Mouse (Mus musculus) left cerebral cortex, postnatal 4 days (tissue): ENCODE data around the gene Hace1. TPM values are rescaled to one million over a fixed set of nuclear protein-coding genes. Genes with fewer than 3 reads are reported as not detected.

Experiments used
- DNase-seq: peaks from one replicate; pipeline ENCODE4 v3.0.0-alpha.2; 2022
- intact Hi-C: fragments of 180-260 bp; cut with DNase I; formaldehyde crosslinking; loops from one replicate; pipeline ENCODE4 v1.15.1; 2025
- microRNA-seq: library from miRNA; unstranded; fragments of <30 nt; microRNA quantifications from one replicate; pipeline ENCODE4 v1.2.0, GENCODE M21; 2022
- total RNA-seq, 2 experiments: library from RNA; stranded (reverse); gene quantifications; 2 replicates each; pipeline ENCODE4 v1.2.3; 2021

The Hace1 gene
- total RNA-seq, 2 experiments from 2014 or later = 25.1 to 25.4 TPM

GRCm38 (mm10) chr10:45695522-45695921, 117.9 kb downstream of the Hace1 start:
- DNase-seq = no peak
- intact Hi-C loops = no loop called here

- DNase-seq = no peak
- intact Hi-C loops = no loop called here
Observed at GRCm38 (mm10) chr10:45698930-45699329, 121.3 kb downstream of the Hace1 start.

DNA sequence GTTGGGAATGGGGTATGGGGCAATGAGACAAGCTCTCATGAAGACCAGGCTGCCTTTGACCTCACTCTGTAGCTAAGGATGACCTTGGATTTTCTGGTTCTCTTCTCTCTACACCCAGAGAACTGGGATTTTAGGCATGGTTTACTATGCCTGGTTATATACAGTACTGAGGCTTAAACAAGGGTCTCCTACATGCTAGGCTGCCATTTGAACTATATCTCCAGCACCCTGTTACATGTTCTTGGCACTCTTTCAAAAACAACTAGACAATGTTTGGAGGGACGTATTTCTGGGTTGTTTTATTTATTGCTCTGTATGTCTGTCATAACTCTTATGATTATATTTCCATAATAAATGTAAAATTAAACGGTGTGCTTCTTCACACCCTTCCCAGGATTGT, 129.2 kb downstream of the Hace1 start:
- intact Hi-C loops = no loop called here
- no peak for DNase-seq

GRCm38 (mm10) chr10:45710848-45711247, 133.2 kb downstream of the Hace1 start:
- intact Hi-C loops = no loop called here

DNA sequence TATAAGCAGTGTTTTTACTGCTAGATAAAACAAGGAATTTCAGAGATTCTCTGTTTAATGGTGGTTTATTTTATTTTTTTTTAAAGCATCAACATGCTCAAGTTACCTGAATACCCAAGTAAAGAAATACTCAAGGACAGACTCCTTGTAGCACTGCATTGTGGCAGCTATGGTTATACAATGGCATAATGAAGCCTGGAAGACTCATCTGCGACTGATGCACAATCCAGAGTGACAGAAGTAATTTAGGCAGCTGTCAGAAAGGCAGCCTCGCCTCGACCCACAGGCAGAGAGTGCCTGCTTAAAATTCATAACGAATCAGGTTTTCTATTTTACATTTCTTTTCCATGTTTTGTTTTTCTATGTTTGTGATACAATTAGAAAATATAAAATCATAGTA, 133.7 kb downstream of the Hace1 start:
- intact Hi-C loops = no loop called here
- DNase-seq = no peak

More at GRCm38 (mm10) chr10:45710848-45711247, 133.2 kb downstream of the Hace1 start:
- no peak for DNase-seq

Small RNA genes lying within 50 kb of the gene (microRNA-seq; reads per million reads assigned to microRNA genes)
- not detected for gene Gm27731

Other genes with a start within 250 kb of the Hace1 start
- 1 to 10 TPM in 1 of 2 experiments, under 1 TPM in 1; 0.34 to 1.1 TPM for gene Bves, start 242.1 kb upstream of the Hace1 start, total RNA-seq
- gene Lin28b, start 91.4 kb upstream of the Hace1 start, total RNA-seq = 1 to 10 TPM; 4.5 to 5.9 TPM